Comparison of ENCODE assay signal across 25 mouse cellular contexts in genomic region chr19:3698035-3698434, GRCm38 (mm10).
"Had no signal": no experiment of that assay in that cellular context is flagged by ENCODE, and none has a peak within 500 bp of the region (broad histone marks: within the 10 kb centered on the region; RNA-seq: fewer than 3 reads in every experiment).

No protein-coding gene starts in this region.

- H3K27ac ChIP-seq: gastrocnemius, adult 2 months; heart, embryonic 10.5 days; hindbrain, embryonic 10.5 days; hindbrain, embryonic 12.5 days; hindbrain, embryonic 14.5 days; intestine, embryonic 15.5 days; layer of hippocampus, adult 2 months; limb, embryonic 13.5 days; limb, embryonic 15.5 days had no signal

- H3K9ac ChIP-seq: heart, embryonic 12.5 days; hindbrain, embryonic 12.5 days; hindbrain, embryonic 14.5 days; intestine, embryonic 15.5 days; limb, embryonic 13.5 days; limb, embryonic 15.5 days had no signal

- DNase-seq: gastrocnemius, adult 2 months; gastrocnemius, postnatal 10 days; gastrocnemius, postnatal 25 days; heart, adult 18-20 months; heart, postnatal 10 days; heart, postnatal 4 days; kidney, adult 18-20 months; kidney, adult 8-10 months; kidney, postnatal 10 days; kidney, postnatal 25 days; kidney, postnatal 4 days; layer of hippocampus, postnatal 36 days; left cerebral cortex, postnatal 4 days had no signal

- H3K4me3 ChIP-seq: gastrocnemius, adult 2 months; heart, embryonic 10.5 days; heart, embryonic 12.5 days; hindbrain, embryonic 10.5 days; hindbrain, embryonic 12.5 days; intestine, embryonic 15.5 days; layer of hippocampus, adult 2 months; limb, embryonic 13.5 days; limb, embryonic 15.5 days had no signal

- H3K9me3 ChIP-seq: heart, embryonic 10.5 days; heart, embryonic 12.5 days; hindbrain, embryonic 10.5 days; hindbrain, embryonic 12.5 days; intestine, embryonic 15.5 days; limb, embryonic 13.5 days; limb, embryonic 15.5 days had no signal

- H3K4me1 ChIP-seq: heart, embryonic 10.5 days; heart, embryonic 12.5 days; hindbrain, embryonic 10.5 days; hindbrain, embryonic 12.5 days; limb, embryonic 13.5 days; limb, embryonic 15.5 days had no signal

- H3K4me2 ChIP-seq: heart, embryonic 12.5 days; hindbrain, embryonic 12.5 days; hindbrain, embryonic 14.5 days; intestine, embryonic 15.5 days; limb, embryonic 13.5 days; limb, embryonic 15.5 days had no signal

- ATAC-seq: hindbrain, embryonic 16.5 days; inflammation-experienced regulatory T-cells, adult 6 months; intestine, embryonic 15.5 days; intestine, postnatal 0 days had no signal

- H3K36me3 ChIP-seq: heart, embryonic 10.5 days; heart, embryonic 12.5 days; hindbrain, embryonic 10.5 days; hindbrain, embryonic 12.5 days; intestine, embryonic 15.5 days; limb, embryonic 13.5 days; limb, embryonic 15.5 days had no signal

- H3K27me3 ChIP-seq: heart, embryonic 12.5 days; hindbrain, embryonic 12.5 days; intestine, embryonic 15.5 days; limb, embryonic 13.5 days; limb, embryonic 15.5 days had no signal
